Mouse (Mus musculus) heart, postnatal 4 days (tissue): ENCODE measurements around the gene Tmem119. TPM values are rescaled to one million over a fixed set of nuclear protein-coding genes. Genes with fewer than 3 reads are reported as not detected.
A peak's percentile ranks its signal among the peaks of the same experiment; 100 is the strongest.

Experiments used
- DNase-seq: peaks from one replicate; pipeline ENCODE4 v3.0.0; 2021
- total RNA-seq, 2 experiments: library from RNA; stranded (reverse); gene quantifications; 2 replicates each; pipeline ENCODE4 v1.2.3; 2021

Gene Tmem119
- total RNA-seq, 2 experiments from 2014 or later: 11.7 to 13.7 TPM

DNA sequence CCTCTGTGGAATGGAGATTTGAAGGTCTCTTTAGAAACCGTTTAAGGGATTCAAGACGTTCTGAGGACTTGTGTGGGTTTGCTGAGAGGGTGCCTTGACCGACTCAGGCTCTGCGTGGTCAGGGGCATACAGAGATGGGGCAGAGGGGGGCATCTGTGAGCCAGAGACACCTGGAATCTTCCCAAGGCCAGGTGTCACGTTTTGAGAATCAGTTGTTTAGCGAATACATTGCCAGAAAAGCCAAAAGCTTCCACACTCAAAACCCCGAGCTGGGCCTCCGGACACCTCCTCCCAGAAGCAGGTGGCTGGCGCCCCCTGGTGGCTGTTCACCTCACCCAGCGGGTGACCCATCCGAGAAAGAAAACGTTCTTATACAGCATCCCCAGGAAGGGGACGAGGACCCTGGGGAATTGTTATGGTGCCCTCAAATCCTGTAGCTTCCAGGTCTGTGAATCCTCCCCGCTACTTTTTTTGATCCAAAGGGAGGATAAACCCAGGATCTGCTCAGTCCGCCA is 15.4 kb upstream of the Tmem119 start:
- peak; percentile 86 for DNase-seq

DNA sequence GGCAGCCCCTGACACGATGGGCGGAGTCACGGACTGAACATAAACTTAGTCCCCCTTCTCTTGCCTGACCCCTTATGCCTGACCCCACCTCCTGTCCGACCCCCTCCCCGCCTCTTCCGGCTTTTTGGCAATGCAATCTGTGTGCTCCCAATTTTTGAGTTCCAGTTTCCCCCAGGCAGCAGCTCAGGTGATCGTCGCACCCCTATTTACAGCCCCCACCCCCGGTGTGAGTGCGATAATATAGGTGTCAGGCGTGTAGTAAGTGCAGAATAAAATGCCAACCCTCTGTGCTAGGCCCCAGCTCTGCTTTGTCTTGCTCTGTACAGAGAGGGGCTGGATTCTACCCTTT is 14.7 kb upstream of the Tmem119 start:
- no peak for DNase-seq

DNA sequence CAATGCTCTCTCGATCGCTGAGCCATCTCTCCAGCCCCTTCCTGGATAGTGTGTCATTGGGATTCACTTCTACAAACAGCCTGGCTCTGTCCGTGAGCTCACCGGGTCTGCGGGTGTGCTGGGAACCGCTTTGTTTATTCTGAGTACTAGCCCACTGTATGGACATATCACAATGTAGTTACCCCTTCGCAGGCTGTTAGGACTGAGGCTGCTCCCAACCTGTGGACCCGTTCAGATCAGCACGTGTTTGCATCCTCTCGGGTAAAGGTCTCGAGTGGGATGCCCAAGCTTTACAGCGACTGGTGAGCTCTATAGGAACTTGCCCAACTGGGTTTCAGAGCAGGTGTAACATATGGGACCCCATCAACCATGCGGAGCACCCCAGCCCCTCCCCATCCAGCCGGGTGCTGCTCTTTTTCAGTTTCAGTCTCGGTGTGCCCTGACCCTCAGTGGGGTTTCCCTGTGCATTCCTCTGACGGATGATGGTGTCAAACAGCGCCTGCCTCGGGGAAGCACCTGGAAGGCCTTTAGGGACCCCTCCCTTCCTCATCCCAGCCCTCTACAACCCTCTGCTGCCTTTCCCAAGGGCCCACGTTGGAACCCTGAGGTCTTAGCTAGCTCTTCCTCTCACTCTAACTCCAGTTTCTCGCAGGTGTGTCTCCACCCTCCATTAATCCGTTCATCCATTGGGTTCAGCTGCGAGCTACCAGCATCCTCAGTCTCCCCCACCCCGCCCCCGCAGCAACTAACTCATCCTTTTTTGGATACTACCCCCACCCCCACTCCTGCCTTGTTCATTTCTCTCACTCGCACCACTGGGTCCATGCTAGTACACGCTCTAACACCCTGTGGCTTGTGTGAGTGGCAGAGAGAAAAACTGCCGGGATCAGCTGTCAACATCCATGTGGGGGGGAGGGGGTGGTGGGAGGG is 14.1 kb upstream of the Tmem119 start:
- no peak for DNase-seq

DNA sequence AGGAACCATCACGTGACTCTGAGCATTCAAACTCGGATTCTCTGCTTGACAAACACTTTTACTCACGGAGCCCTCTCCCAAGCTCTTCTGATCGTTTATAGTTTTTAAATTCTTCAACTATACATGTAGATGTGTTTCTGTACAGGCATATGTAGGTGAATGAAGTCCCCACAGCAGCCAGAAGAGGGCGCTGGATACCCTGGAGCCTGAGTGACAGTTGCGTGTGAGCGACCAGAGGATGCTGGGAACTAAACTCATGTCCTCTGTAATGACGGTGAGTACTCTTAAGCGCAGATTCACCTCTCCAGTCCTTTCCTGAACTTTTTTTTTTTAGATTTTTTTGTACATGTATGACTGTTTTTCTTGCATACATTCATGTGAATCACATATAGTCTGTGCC is 13.3 kb upstream of the Tmem119 start:
- DNase-seq: no peak

DNA sequence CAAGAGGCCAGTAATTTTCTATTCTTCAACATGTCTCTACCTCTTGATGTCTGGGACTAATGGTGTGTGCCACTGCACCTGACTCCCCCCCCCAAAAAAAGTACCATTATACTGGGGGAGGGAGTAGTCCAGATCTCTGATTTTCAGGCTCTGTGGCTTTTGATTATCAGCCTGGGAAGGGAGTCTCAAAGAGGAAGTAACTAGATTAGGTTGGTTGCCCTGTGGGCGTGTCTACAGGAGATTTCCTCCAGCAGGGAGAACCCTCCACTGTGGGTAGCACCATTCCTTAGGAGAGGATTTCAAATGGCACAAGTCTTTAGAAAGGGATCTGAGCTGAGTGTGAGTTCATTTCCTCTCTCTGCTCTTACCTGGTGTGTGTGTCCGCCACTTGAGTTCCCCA is 12.3 kb upstream of the Tmem119 start:
- DNase-seq: no peak

DNA sequence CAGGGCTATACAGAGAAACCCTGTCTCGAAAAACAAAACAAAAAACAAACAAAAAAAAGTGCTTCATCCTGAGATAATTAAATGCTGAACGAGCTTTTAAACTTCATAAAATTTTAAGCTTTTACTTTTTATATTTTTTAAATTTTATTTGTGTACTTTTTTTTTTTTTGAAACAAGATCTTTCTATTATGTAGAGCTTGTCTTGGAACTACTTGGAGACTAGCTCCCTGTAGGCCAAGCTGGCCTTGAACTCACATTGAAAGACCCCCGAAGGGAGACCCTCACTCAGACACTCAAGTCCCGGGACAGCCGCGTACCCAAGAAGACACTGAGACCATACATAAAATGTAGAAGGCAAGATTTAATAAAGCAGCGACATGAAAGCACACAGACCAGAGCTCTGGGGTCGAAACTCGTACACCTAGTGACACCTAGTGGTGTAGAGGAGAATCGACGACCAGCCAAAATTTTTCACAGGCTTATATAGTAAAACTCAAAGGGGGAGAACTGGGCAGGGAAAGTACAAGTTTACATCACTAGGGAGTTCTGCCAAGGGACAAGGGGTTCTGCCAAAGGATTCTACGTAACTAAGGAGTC is 11.6 kb upstream of the Tmem119 start:
- peak; percentile 55 for DNase-seq

DNA sequence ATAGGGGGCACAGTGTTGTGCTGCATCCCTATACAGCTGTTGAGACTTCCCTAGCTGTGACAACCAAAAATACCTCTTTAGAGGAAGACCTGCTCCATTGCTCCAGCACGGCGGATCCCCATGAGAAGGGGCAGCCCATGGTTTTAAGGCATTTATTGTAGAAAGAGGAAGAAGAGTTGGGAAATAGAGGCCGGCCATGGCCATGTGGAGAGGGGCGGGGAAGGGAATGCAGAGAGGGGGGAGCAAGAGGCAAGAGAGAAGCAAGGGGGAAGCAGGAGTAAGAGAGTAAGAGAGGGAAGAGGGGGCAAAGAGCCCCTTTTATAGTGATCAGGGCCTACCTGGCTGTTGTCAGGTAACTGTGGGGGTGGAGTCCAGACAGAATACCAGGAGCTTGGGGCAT is 9.8 kb upstream of the Tmem119 start:
- no peak for DNase-seq

DNA sequence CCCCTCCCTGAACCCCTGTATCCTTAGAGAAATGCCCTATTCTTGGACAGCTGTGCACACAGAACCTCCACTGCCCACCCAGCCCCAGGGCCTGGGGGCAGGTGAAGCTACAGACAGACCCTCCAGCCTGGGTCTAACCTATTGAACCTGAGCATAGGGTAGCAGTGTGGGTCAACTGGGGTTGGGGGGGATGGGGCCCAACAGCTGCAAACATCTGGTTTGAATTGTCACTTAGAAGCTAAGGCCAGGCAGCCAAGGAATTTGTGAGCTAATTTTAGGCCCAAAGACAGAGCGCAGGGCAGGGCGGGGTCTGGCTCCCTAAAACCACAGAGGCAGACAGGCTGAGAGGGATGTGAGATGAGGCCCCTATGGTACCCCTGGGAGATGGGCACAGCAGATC is 7.9 kb upstream of the Tmem119 start:
- peak; percentile 42 for DNase-seq

DNA sequence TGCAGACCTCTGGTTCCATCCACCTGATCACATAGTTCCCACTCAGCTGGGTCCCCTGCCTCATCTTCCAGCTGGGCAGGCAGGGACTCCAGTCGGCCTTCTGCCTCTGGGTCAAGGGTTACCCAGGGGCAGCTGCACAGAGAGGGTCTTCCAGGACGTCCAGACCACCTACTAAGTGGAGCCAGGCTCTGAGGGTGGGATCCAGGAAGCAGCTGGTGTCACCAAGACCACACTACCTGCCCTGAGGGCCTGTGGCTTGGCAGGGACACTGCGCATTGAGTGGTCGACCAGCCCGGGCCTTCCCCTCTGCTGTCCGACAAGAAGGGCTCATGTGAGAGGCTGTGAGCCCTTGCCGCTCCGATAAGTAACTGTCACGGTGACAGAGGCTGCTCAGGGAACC is 7.4 kb upstream of the Tmem119 start:
- no peak for DNase-seq

DNA sequence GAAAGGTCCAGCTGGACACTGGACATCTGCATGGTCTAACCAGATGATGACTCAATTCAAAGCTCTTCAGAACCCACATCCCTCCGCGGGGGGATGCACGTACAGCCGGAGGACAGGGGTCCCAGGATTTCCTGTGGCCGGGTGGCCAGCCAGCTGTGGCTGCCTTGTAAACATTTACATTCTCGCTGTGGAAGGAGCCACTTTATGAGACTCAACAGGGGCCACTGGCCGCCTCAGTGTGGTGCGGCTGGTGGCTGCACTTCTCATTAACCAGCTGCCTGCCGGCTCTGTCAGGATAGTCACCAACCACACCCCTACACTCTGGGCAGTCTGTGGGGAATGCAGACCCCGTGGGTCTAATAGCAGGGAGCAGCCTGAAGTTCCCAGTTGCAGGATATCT is 6.1 kb upstream of the Tmem119 start:
- DNase-seq: no peak

DNA sequence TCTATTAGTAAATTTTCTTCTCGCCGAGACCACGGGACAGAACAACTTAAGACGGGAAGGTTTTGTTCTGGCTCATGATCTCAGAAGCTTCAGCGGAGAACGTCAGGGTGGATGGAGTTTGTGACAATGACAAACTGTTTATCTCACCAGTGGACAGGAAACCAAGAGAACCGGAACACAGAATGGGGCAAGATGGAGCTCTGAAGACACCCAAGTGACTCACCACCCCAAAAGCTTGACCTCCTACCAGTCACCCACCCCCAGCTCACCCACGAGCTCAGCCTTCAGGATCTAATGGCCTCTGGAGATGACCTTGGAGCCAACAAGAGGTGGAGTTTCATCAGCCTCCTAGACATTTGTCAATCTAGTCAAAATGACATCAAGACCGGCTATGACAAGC is 5.0 kb upstream of the Tmem119 start:
- no peak for DNase-seq

DNA sequence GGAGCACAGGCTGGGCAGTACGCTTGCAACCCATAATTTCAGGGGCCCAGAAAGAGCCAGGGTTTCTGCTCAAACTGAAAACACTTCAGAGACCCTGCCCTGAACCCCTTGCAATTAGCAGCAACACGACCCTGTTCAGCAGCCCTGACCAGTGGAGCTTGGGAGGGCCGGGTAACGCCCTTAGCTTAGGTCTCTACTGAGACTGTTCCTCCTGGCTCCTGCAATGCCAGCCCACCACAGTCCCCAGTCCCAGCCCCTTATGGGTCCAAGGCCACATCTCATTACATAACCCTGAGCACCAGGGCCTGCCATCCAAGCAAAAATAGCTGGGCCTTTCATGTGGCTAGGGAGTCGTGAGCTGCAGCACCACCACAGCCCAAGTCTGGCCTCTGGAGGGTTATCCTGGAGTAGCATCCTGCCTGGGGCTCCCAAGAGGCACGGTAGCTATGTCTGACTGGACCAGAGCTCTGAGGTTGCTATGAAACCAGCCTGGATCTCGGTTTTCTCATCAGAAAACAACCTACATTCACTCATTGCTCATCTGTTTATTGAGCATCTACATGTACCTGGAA is 4.2 kb upstream of the Tmem119 start:
- no peak for DNase-seq

DNA sequence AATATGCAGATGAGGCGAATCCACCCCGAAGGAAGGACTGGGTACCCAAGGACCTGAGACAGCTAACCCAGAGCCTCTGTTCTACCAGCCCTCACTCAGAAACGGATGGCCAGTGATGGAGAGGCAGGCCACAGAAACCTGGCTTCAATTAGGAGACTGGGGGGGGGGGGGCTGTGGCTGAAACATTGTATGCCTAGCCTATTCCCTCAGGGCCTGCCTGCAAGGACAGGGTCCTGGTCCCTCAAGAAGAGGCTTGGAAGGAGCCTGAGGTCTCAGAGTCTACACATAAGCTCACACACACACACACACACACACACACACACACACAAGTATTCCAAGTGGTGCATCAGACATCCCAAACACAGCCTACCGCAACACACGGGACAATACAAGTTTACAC is 625 bp downstream of the Tmem119 start:
- DNase-seq: no peak

DNA sequence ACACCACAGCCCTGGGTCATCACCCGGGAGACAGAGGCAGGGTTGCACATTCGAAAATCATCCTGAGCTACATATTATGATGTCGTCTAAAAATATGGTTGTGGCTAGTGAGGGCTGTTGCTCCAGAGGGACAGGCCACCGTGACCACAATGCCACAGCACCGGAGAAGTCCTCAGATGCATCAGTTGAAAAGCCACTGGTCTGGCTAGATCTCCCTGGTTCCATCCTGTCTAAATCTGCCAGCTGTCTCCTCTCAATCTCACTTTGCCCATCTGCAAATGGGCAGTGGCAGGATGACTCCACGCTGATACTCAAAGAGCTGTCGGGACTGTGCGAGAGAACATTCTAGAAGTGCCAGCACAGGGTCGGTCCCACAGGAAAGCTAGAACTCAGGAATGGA is 1.8 kb downstream of the Tmem119 start:
- no peak for DNase-seq

DNA sequence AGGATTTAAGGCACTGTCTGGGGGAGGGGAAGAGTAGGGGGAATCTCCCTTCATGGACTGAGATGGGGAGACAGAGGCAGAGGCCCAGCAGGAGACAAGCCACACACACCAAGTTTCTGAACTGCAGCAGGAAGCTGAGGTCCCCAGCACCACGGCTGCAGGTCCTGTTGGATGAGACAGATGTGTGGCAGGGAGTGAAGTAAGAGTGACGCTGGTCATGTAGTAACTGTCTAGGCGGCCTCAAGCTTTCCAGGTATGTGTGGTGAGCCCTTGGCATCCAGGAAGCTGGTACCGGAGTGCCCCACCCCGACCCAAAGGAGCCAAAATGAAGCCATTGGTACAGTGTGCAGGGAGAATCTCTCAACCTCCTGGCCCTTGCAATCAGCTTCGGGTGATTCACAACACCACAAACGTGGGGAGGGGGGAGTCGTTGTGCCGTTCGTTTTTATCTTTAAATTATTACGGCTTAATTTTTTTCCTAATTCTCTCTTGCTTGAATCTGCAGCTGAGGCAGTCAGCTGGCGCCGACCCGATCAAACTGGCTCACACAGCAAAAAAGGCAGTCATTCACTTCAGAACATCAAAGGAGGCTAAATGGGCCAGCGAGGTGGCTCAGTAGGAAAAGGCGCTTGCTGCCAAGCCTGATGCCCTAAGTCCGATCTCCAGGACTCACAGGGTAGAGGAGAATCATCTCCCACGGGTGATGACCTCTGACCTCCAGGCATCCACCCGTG is 3.0 kb downstream of the Tmem119 start:
- no peak for DNase-seq

DNA sequence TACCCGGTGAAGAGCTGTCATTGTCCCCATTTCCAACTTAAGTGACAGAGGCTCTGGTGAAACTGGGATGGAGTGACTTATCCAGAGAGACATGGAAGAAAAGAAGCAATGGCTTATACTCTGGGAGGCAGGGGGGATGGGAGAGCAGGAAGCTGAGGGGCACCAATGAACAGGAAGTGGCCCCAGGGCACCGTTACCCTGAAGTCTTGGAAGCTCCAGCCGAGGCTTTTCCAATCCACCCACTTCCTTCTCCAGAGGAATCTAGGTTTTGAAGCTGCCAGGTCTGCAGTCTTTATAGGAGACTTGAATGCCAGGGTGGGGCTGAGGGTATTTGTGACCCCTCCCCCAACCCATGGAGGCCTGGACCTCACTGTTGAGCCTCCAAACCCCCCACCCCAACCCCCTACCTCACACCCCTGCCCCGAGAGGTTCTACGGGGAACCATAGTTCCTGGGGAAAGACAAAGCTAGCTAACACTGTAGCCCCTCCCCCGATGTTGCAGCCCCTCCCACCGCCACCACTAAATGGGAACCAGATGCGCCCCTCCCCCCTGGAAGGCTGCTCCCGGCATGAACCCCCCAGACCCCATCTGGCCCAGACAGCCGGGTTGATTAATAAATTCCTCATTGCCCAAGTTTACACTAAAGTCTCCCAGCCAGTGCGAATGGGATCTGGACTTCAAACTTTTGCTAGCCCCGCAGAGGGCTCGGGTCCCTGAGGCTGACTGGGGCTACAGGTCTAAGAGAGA is 3.7 kb downstream of the Tmem119 start:
- peak; percentile 58 for DNase-seq

DNA sequence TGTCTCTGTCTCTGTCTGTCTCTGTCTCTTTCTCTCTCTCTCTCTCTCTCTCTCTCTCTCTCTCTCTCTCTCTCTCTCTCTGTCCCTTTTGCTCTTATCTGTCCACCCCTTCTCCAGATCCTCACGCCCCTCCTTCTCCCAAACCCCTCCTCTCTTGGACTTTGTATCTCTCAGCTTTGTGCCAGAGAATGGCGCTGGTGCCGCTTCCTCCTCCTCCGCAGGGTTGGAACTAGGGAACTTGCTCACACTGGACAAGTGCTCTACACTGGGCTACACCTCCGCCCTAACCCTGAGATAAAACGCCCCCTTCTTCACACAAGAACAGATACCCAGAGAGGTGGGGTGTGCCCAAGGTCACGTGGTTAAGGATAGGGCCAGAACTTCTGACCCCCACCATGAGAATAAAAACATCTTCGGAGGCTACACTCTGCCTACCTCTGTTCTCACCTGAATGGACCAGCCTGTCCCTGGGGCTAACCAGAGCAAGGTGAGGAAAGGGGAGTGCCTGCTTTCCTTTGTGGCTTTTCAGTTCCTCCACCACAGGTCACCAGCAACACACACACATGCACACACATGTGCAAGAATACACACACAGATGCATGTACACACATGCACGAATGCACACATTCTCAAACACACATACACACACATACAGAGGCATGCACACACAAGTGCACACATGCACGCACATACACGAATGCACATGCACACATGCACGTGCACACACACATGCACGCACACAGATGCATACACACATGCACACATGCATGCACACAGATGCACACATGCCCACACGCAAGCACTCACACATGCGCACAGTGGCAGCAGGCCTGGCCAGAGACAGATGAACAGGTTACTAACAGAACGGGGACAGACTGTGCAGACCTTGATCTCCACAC is 8.9 kb downstream of the Tmem119 start:
- DNase-seq: no peak

DNA sequence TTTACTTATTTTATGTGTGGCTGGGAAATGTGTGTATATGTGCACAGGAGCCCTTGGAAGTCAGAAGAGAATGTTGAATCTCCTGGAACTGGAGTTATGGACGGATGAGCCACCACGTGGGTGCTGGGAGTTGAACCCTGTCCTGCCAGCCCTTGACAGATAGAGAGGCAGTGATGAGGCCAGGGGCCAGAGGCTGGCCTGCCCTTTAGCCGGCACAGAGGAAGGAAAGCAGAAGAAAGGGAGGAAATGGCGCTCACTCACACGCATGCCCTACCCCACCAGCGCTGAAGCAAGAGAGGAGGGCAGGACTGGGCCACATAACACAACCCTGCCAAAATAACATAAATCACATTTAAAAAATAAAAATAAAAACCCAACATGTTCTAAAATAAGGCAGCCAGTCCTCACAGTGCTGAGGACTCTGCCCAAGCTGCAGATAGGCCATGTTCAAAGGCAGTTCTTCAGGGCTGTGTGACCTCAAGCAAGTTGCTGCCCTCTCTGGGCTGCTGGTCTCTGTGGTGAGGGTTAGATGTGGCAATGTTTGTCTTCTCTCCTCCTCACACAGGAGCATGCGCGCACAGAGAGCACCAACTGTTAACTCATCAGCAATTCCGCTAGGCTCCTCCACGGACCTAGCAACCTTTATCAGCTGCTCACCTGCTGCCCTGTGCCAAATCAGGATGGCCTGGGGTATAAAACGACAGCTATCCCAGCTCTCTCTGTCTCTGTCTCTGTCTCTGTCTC is 9.7 kb downstream of the Tmem119 start:
- no peak for DNase-seq

DNA sequence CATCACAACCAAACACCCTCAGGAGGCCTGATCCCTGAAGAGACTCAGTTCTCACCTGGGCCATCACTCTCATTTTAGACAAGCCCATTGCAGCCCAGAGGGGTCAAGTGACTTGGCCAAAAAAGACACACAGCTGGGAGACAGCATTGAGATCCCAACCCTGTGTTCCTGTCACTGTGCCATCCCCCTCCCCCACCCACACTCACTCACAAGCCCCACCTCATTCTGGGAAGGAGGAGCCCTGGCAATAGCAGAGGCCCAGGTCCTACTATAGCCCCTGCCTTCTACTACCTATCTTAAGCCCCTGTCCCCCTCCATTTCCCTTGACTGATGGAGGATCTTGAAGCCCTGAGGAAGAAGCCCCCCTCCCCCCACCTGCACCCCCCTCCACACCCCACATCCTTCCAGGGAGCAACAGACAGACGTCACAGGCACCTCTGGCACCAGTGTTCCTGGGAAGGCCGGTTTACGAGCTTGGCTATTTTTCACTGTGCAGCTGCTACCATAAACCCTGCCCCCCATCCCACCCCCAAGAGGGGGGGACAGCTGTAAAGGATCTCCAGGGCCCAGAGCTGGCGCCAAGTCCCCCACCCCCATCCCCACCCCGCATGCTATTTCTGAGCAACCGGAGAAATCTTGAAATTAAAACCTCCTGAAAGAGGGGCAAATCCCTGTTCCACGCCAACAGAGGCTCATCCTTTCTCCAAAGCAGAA is 11.1 kb downstream of the Tmem119 start:
- peak; percentile 51 for DNase-seq

DNA sequence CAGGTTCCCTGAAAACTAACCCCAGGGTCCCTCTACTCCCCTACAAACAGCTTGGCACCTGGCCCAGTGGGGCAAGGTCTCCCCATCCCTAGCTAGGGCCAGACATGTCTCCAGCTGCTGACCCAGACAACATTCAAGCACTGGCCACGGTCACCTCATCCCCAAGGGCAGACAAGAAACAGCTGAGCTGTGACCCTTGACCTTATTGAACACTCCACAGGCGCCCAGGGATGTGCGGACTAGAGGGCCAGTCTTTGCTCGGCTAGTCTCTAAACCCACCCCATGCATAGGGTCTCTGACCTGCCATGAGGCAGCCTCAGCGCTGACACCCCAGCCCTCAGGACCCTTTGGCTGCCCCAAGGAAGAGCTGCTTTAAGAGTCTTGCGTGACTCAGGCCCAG is 11.7 kb downstream of the Tmem119 start:
- no peak for DNase-seq
